Mouse (Mus musculus) heart, adult 2 months (tissue): ENCODE data around the gene Vwa2. TPM values are rescaled to one million over a fixed set of nuclear protein-coding genes. Genes with fewer than 3 reads are reported as not detected.

Experiments
- DNase-seq, 2 experiments: peaks; one replicate each; pipeline ENCODE4 v3.0.0; 2021
- H3K27ac ChIP-seq: fragments of 200-600 bp; 2 replicates; pipeline ENCODE4 v1.8.1; 2022
- H3K27me3 ChIP-seq: fragments of 200-500 bp; 2 replicates; pipeline ENCODE4 v1.6.1; 2012; ENCODE audit warnings: mild to moderate bottlenecking, low read length, inconsistent platforms, mixed read lengths; ENCODE audit not compliant: control insufficient read depth, insufficient read depth
- H3K36me3 ChIP-seq: fragments of 200-500 bp; 2 replicates; pipeline ENCODE4 v1.6.1; 2012; ENCODE audit warnings: low read length, inconsistent platforms; ENCODE audit not compliant: control insufficient read depth, insufficient read depth
- H3K4me1 ChIP-seq: fragments of 200-500 bp; 2 replicates; pipeline ENCODE4 v1.6.1; 2011; ENCODE audit warnings: low read length; ENCODE audit not compliant: control insufficient read depth, insufficient read depth
- H3K4me3 ChIP-seq: fragments of 200-600 bp; 2 replicates; pipeline ENCODE4 v1.8.1; 2022
- H3K79me2 ChIP-seq: fragments of 200-500 bp; replicated peaks from 2 replicates; pipeline ENCODE4 v1.6.1; 2012; ENCODE audit warnings: mild to moderate bottlenecking, inconsistent platforms, low read length, moderate library complexity, mixed read lengths; ENCODE audit not compliant: control insufficient read depth, insufficient read depth
- H3K9ac ChIP-seq: fragments of 200-500 bp; 2 replicates; pipeline ENCODE4 v1.6.1; 2012; ENCODE audit warnings: low read depth, mild to moderate bottlenecking, control low read depth, inconsistent platforms, low read length, mixed read lengths
- CTCF ChIP-seq: fragments of 200-600 bp; IDR thresholded peaks from 2 replicates; pipeline ENCODE4 v1.8.1; 2022; ENCODE audit warnings: antibody characterized with exemption, mild to moderate bottlenecking, moderate library complexity
- EP300 ChIP-seq: fragments of 200-500 bp; IDR thresholded peaks from 2 replicates; pipeline ENCODE4 v1.6.1; 2011; ENCODE audit warnings: low read depth, low read length, control low read depth; ENCODE audit not compliant: insufficient read depth
- POLR2A ChIP-seq: fragments of 200-500 bp; IDR thresholded peaks from 2 replicates; pipeline ENCODE4 v1.6.1; 2011; ENCODE audit warnings: mild to moderate bottlenecking, low read depth, low read length, control low read depth; ENCODE audit not compliant: insufficient read depth
- WGBS: fragments of 180-500 bp; shearing (Covaris S2); methylation state at CpG from one replicate; pipeline ENCODE4 v1.1.7; 2018; 5-methylcytosine and 5-hydroxymethylcytosine counted together
- intact Hi-C: fragments of 180-260 bp; cut with DNase I; formaldehyde crosslinking; loops from one replicate; pipeline ENCODE4 v1.15.1; 2025
- polyA plus RNA-seq: library from polyadenylated mRNA; depleted of rRNA; stranded (reverse); fragments of >200 nt; gene quantifications from 2 replicates; pipeline ENCODE4 v1.2.3, GENCODE M21; 2012
- total RNA-seq, 2 experiments: library from RNA; stranded (reverse); gene quantifications; 2 replicates each; pipeline ENCODE4 v1.2.3; 2021

The Vwa2 gene
- total and polyA plus RNA-seq, 3 experiments: not detected

GRCm38 (mm10) chr19:56838942-56839706, 34.9 kb upstream of the Vwa2 start:
- Histone ChIP-seq H3K27ac (no peak overlapping the region), H3K36me3 (no peaks in the 10 kb centered on the region), H3K4me3 (no peak overlapping the region), H3K27me3 (no peaks in the 10 kb centered on the region), H3K9ac (no peak overlapping the region), H3K79me2 (no peaks in the 10 kb centered on the region), H3K4me1 (no peaks in the 10 kb centered on the region; the same call in 1 of the 2 replicates)
- peak in 1 of 2 experiments; percentile 28 for DNase-seq
- intact Hi-C loops: no loop called here
- 80% methylated on average over 17 of the region's 17 CpGs for WGBS
- TF ChIP-seq CTCF (peak; percentile 37), POLR2A (no peak), EP300 (no peak)

GRCm38 (mm10) chr19:56842974-56843373, 31.1 kb upstream of the Vwa2 start:
- Histone ChIP-seq H3K36me3 (no peaks in the 10 kb centered on the region), H3K27me3 (no peaks in the 10 kb centered on the region), H3K9ac (no peak overlapping the region), H3K4me3 (no peak overlapping the region), H3K79me2 (no peaks in the 10 kb centered on the region), H3K27ac (no peak overlapping the region), H3K4me1 (no peaks in the 10 kb centered on the region; the same call in 1 of the 2 replicates)
- 60% methylated on average over 12 of the region's 12 CpGs for WGBS
- no peak for TF ChIP-seq CTCF
- TF ChIP-seq EP300: no peak
- TF ChIP-seq POLR2A: no peak
- intact Hi-C loops: no loop called here
- DNase-seq: no peak

- no peaks in the 10 kb centered on the region for H3K79me2 ChIP-seq
- TF ChIP-seq CTCF: no peak
- no peak for TF ChIP-seq EP300
- TF ChIP-seq POLR2A: no peak
- no peak overlapping the region for H3K9ac ChIP-seq
- no peaks in the 10 kb centered on the region for H3K27me3 ChIP-seq
- H3K4me1 ChIP-seq: no peaks in the 10 kb centered on the region; the same call in 1 of the 2 replicates
- DNase-seq: no peak
- H3K4me3 ChIP-seq: no peak overlapping the region
- no peak overlapping the region for H3K27ac ChIP-seq
- intact Hi-C loops: no loop called here
- H3K36me3 ChIP-seq: no peaks in the 10 kb centered on the region
Measured at GRCm38 (mm10) chr19:56852590-56852989, 21.5 kb upstream of the Vwa2 start.

GRCm38 (mm10) chr19:56856455-56856854, 17.6 kb upstream of the Vwa2 start:
- H3K27ac ChIP-seq: no peak overlapping the region
- no peak for TF ChIP-seq POLR2A
- no peak for TF ChIP-seq EP300
- TF ChIP-seq CTCF: peak; percentile 25

GRCm38 (mm10) chr19:56867701-56868100, 6.3 kb upstream of the Vwa2 start:
- H3K4me1 ChIP-seq: no peaks in the 10 kb centered on the region
- H3K27ac ChIP-seq: no peak overlapping the region
- TF ChIP-seq EP300 (no peak), POLR2A (no peak), CTCF (no peak)
- no peaks in the 10 kb centered on the region for H3K36me3 ChIP-seq
- intact Hi-C loops: no loop called here
- H3K9ac ChIP-seq: no peak overlapping the region
- H3K27me3 ChIP-seq: no peaks in the 10 kb centered on the region
- DNase-seq: no peak
- no peak overlapping the region for H3K4me3 ChIP-seq
- 71% methylated on average over 4 of the region's 4 CpGs for WGBS
- H3K79me2 ChIP-seq: no peaks in the 10 kb centered on the region

More at GRCm38 (mm10) chr19:56856455-56856854, 17.6 kb upstream of the Vwa2 start:
- WGBS: 34% methylated on average over 5 of the region's 5 CpGs
- intact Hi-C loops: no loop called here
- Histone ChIP-seq H3K9ac (no peak overlapping the region), H3K27me3 (no peaks in the 10 kb centered on the region), H3K36me3 (no peaks in the 10 kb centered on the region), H3K4me1 (no peaks in the 10 kb centered on the region; the same call in 1 of the 2 replicates), H3K79me2 (no peaks in the 10 kb centered on the region), H3K4me3 (no peak overlapping the region)
- DNase-seq: peak in 1 of 2 experiments; percentile 14

GRCm38 (mm10) chr19:56874601-56875315, 709 bp downstream of the Vwa2 start:
- 14% methylated on average over 29 of the region's 30 CpGs for WGBS
- no peaks in the 10 kb centered on the region; the same call in 1 of the 2 replicates for H3K4me1 ChIP-seq
- peak overlapping the region; percentile 43 for H3K4me3 ChIP-seq
- intact Hi-C loops: no loop called here
- no peak overlapping the region for H3K27ac ChIP-seq
- peaks cover 12% of the 10 kb centered on the region for H3K27me3 ChIP-seq
- no peak overlapping the region for H3K9ac ChIP-seq
- TF ChIP-seq CTCF (no peak), POLR2A (no peak), EP300 (no peak)
- DNase-seq: no peak
- H3K79me2 ChIP-seq: no peaks in the 10 kb centered on the region
- no peaks in the 10 kb centered on the region for H3K36me3 ChIP-seq
